Mouse (Mus musculus): ENCODE results near the gene Dus1l. TPM values are rescaled to one million over a fixed set of nuclear protein-coding genes. Genes with fewer than 3 reads are reported as not detected.

Dus1l gene
- polyA plus RNA-seq, 1 experiment = 42.1 TPM

DNA sequence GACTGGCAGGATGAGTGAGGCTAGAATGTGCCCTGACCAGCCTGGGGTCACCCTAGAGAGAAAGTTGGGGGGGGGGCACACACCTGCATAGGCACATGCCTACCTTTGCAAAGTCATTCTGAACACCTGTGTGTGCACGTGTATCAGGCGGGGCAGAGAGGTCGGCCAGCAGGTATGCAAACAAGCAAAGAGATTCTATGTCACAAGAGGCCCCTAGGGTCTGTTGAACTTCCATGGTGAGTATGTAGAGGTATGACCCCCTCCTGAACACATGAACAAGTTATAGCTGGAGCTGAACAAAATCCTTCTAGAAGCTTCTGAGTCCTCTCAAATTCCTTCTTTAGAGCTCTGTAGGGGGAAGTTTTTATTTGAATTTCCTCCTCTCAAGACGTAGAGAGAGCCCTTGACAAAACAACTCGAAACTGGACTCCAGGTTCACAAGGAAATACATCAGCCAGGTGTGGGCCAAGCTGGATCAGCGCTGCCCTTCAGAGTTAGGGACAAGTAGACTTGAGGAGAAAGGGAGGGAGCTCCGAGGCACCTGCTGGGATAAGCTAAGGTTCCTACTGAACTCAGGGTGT, 52.0 kb downstream of the Dus1l start:
- WGBS = 33% methylated on average over 7 of the region's 7 CpGs
- no peak for DNase-seq (ENCODE audit: low read depth, low spot score)

- WGBS = 84% methylated on average over 5 of the region's 5 CpGs
- DNase-seq (ENCODE audit: low read depth, low spot score) = no peak
These were observed 55.2 kb downstream of the Dus1l start for GRCm38 (mm10) chr11:120740981-120741380.

Other genes with a start within 250 kb of the Dus1l start
- gene Mcrip1, start 246.7 kb downstream of the Dus1l start, polyA plus RNA-seq (2012; rRNA removed) = 36.6 and 46.6 TPM in 2 replicates
- gene Ppp1r27, start 245.3 kb downstream of the Dus1l start, polyA plus RNA-seq (2012; rRNA removed) = 0.22 TPM in 1 of 2 replicates, not detected in the other
- gene P4hb, start 223.2 kb downstream of the Dus1l start, polyA plus RNA-seq (2012; rRNA removed) = 496 and 716 TPM in 2 replicates
- gene Arhgdia, start 214.8 kb downstream of the Dus1l start, polyA plus RNA-seq (2012; rRNA removed) = 745 and 760 TPM in 2 replicates
- gene Alyref, start 198.0 kb downstream of the Dus1l start, polyA plus RNA-seq (2012; rRNA removed) = 45.9 and 54.0 TPM in 2 replicates
- gene Anapc11, start 198.0 kb downstream of the Dus1l start, polyA plus RNA-seq (2012; rRNA removed) = 84.8 and 85.4 TPM in 2 replicates
- gene Npb, start 187.9 kb downstream of the Dus1l start, polyA plus RNA-seq (2012; rRNA removed) = 0.63 and 1.0 TPM in 2 replicates
- gene Pcyt2, start 178.5 kb downstream of the Dus1l start, polyA plus RNA-seq (2012; rRNA removed) = 397 and 622 TPM in 2 replicates
- gene Sirt7, start 171.2 kb downstream of the Dus1l start, polyA plus RNA-seq (2012; rRNA removed) = 117 and 124 TPM in 2 replicates
- 28.4 and 30.8 TPM in 2 replicates for gene Mafg, start 162.8 kb downstream of the Dus1l start, polyA plus RNA-seq (2012; rRNA removed)
- 16.4 and 16.7 TPM in 2 replicates for gene Pycr1, start 152.6 kb downstream of the Dus1l start, polyA plus RNA-seq (2012; rRNA removed)
- 0.53 and 0.56 TPM in 2 replicates for gene Myadml2, start 148.2 kb downstream of the Dus1l start, polyA plus RNA-seq (2012; rRNA removed)
- 0.45 and 0.79 TPM in 2 replicates for gene Notum, start 135.2 kb downstream of the Dus1l start, polyA plus RNA-seq (2012; rRNA removed)
- 74.9 and 88.8 TPM in 2 replicates for gene Aspscr1, start 123.4 kb downstream of the Dus1l start, polyA plus RNA-seq (2012; rRNA removed)
- 94.1 and 101 TPM in 2 replicates for gene Cenpx, start 82.7 kb downstream of the Dus1l start, polyA plus RNA-seq (2012; rRNA removed)
- gene Lrrc45, start 82.5 kb downstream of the Dus1l start, polyA plus RNA-seq (2012; rRNA removed) = 21.3 and 34.5 TPM in 2 replicates
- 8.5 and 10.1 TPM in 2 replicates for gene Rac3, start 74.9 kb downstream of the Dus1l start, polyA plus RNA-seq (2012; rRNA removed)
- gene Dcxr, start 69.1 kb downstream of the Dus1l start, polyA plus RNA-seq (2012; rRNA removed) = 63.8 and 66.5 TPM in 2 replicates
- 4.4 and 6.9 TPM in 2 replicates for gene Cbr2, start 64.3 kb downstream of the Dus1l start, polyA plus RNA-seq (2012; rRNA removed)
- 1.9 and 2.1 TPM in 2 replicates for gene Hmga1b, start 33.6 kb downstream of the Dus1l start, polyA plus RNA-seq (2012; rRNA removed)
- 60.4 and 73.4 TPM in 2 replicates for gene Rfng, start 12.2 kb downstream of the Dus1l start, polyA plus RNA-seq (2012; rRNA removed)
- gene Gps1, start 12.1 kb downstream of the Dus1l start, polyA plus RNA-seq (2012; rRNA removed) = 124 and 130 TPM in 2 replicates
- 201 and 272 TPM in 2 replicates for gene Fasn, start 28.1 kb upstream of the Dus1l start, polyA plus RNA-seq (2012; rRNA removed)
- gene Ccdc57, start 136.5 kb upstream of the Dus1l start, polyA plus RNA-seq (2012; rRNA removed) = 0.90 and 1.1 TPM in 2 replicates
- gene Slc16a3, start 152.1 kb upstream of the Dus1l start, polyA plus RNA-seq (2012; rRNA removed) = 12.8 and 36.6 TPM in 2 replicates
- 74.9 and 77.2 TPM in 2 replicates for gene Csnk1d, start 194.9 kb upstream of the Dus1l start, polyA plus RNA-seq (2012; rRNA removed)
- 28.9 and 53.4 TPM in 2 replicates for gene Cd7, start 243.0 kb upstream of the Dus1l start, polyA plus RNA-seq (2012; rRNA removed)

All from large intestine, adult 2 months (tissue).